Mouse (Mus musculus) lung, adult 2 months (tissue): ENCODE measurements around the gene Inip. TPM values are rescaled to one million over a fixed set of nuclear protein-coding genes. Genes with fewer than 3 reads are reported as not detected.

Source experiments
- DNase-seq: peaks from one replicate; pipeline ENCODE4 v3.0.0; 2022
- H3K4me1 ChIP-seq: fragments of 200-500 bp; 2 replicates; pipeline ENCODE4 v1.6.1; 2011; ENCODE audit warnings: low read length; ENCODE audit not compliant: control insufficient read depth, insufficient read depth
- H3K4me3 ChIP-seq: fragments of 200-500 bp; replicated peaks from 2 replicates; pipeline ENCODE3; 2011; ENCODE audit warnings: low read depth, mild to moderate bottlenecking, control low read depth, low read length; ENCODE audit errors: extremely low read depth
- CTCF ChIP-seq: fragments of 200-500 bp; IDR thresholded peaks from 2 replicates; pipeline ENCODE4 v1.5.1; 2011; ENCODE audit warnings: mild to moderate bottlenecking, low read length, control low read depth; ENCODE audit not compliant: insufficient read depth
- POLR2A ChIP-seq: fragments of 200-500 bp; IDR thresholded peaks from 2 replicates; pipeline ENCODE4 v1.6.1; 2011; ENCODE audit warnings: low read depth, mild to moderate bottlenecking, control low read depth, low read length, borderline replicate concordance; ENCODE audit errors: extremely low read depth
- WGBS: fragments of 180-500 bp; shearing (Covaris S2); methylation state at CpG from one replicate; pipeline ENCODE4 v1.1.7; 2018; 5-methylcytosine and 5-hydroxymethylcytosine counted together
- polyA plus RNA-seq: library from polyadenylated mRNA; depleted of rRNA; stranded (reverse); fragments of >200 nt; gene quantifications from 2 replicates; pipeline ENCODE4 v1.2.3, GENCODE M21; 2012; rRNA removed

Gene Inip
- 6.8 and 8.9 TPM in 2 replicates for polyA plus RNA-seq

DNA sequence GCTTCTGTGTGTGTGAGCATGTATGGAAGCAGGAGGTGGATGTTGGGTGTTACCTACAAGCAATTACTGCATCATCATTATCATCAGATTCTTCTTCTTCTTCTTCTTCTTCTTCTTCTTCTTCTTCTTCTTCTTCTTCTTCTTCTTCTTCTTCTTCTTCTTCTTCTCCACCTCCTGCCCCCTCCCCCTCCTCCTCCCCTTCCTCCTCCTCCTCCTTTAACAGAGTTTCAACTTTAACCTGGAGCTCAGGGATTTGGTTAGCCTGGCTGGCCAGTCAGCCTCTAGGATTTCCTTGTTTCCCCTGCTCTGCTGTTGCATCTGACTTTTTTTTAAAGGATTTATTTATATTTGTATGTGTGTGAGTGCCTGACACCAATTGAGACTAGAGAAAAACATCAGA lies at the start of gene Inip:
Inip (minus strand) TSS at position 101 of the 400 bp plus-strand sequence.
- DNase-seq: no peak
- Histone ChIP-seq H3K4me3 (no peak within 1 kb of the TSS), H3K4me1 (no peaks in the 10 kb centered on the region)
- TF ChIP-seq CTCF (no peak), POLR2A (no peak)

- WGBS: 46% methylated on average over 2 of the region's 2 CpGs
- TF ChIP-seq CTCF: peak; percentile 89
- TF ChIP-seq POLR2A: no peak
- Histone ChIP-seq H3K4me1 (peaks cover 5% of the 10 kb centered on the region), H3K4me3 (no peak overlapping the region)
- DNase-seq: peak; percentile 81
Observed at GRCm38 (mm10) chr4:59850181-59850580, 48.8 kb upstream of the Inip start.

DNA sequence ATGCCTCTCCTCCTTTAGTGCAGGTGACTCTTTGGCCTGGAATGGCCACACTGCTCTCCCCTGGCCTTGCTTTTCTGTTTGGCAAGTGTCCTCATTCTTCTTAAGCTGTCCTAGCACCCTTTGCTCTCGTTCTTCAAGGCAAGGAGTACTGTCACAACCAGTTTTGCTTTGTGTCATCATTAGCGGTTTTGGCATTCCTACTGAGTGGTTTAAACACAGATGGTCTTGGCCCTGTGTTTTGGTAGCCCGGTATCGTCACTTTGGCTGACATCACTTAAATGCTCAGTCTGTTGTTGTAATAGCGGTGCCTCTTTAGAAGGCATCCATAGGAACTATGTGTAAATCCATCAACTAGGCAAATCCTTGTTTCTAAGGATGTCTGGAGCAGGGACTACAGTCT lies 46.1 kb upstream of the Inip start:
- Histone ChIP-seq H3K4me3 (no peak overlapping the region), H3K4me1 (peaks cover 5% of the 10 kb centered on the region)
- no peak for DNase-seq
- 74% methylated on average over 5 of the region's 5 CpGs for WGBS
- TF ChIP-seq CTCF (no peak), POLR2A (no peak)

DNA sequence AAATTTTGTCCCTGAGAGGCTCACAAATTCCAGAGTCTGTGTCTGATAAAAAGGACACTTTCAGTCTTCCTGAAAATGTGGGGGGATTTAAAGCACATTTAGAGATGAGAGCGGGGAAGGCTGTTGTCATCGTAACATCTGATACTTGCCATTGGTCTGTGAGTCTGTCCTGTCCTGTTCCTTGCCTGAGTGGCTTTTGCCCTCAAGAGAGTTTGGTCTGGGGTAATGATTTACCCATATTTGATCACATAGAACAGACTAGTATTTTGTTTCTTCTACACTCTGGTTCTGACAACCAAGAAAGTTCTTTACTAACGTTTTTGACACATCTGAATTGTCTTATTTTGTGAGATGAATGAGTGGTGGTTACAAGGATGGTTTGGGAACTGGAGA lies 43.9 kb upstream of the Inip start:
- Histone ChIP-seq H3K4me1 (peaks cover 5% of the 10 kb centered on the region), H3K4me3 (no peak overlapping the region)
- no peak for DNase-seq
- WGBS: 63% methylated on average over 3 of the region's 3 CpGs
- no peak for TF ChIP-seq CTCF
- no peak for TF ChIP-seq POLR2A

DNA sequence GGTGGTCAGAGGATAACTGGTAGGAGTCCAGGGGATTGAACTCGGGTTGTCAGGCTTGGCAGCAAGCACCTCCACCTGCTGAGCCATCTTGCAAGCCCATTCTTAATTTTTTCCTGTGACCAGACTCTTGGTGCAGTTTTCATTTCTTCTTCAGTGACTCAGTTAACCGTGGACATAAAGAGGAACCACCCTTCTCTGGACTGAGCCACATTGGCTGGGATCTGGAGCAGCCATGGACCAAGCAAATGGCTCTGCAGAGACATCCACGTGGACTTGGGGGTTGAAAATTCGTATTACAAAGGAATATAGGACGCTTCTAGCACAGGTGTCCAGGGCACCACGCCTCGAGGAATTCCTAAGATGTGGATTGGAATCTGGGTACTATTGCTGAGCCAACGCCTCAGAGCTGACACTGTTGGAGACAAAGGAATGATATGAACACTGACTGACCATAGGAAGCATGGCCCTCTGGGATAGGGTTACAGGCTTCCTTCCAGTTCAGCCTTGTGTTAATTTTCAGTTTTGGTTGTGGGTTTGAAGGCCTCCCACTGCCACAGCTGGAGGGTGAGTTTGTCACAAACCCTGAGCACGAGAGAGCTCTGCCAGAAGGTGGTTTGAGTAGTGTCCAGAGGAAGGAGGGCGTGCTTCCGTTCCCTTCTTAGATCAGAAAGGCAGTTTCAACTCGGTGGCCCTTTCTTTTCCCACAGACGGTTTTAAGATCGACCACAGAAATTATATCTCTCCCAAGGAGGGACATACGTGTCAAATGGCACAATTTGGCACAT lies 43.3 kb upstream of the Inip start:
- WGBS: 64% methylated on average over 15 of the region's 15 CpGs
- H3K4me3 ChIP-seq: no peak overlapping the region
- DNase-seq: no peak
- peaks cover 5% of the 10 kb centered on the region for H3K4me1 ChIP-seq
- TF ChIP-seq POLR2A: no peak
- TF ChIP-seq CTCF: no peak

GRCm38 (mm10) chr4:59837659-59838058 lies 36.3 kb upstream of the Inip start:
- 34% methylated on average over 7 of the region's 7 CpGs for WGBS
- Histone ChIP-seq H3K4me1 (peaks cover 7% of the 10 kb centered on the region), H3K4me3 (no peak overlapping the region)
- peak; percentile 49 for DNase-seq
- TF ChIP-seq CTCF: no peak
- TF ChIP-seq POLR2A: no peak

DNA sequence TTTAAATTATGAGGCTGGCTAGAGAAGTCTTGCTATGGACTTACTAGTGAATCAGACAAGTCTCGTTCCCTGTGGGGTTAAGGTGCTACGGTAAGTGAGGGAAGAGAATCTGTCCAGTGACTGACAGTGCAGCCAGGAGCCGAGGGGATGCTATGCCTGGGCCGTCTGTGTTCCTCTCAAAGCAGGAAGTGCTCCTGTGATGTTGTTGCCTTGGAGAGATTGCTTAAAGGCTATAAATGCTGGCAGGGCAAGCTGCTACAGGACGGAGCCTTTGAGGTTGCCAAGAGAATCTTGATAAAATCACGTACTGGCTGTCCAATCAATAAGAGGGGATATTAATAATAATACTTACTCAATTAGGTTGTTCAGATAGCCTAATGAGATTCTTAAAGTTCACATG lies 31.4 kb upstream of the Inip start:
- H3K4me1 ChIP-seq: peaks cover 4% of the 10 kb centered on the region
- DNase-seq: no peak
- TF ChIP-seq POLR2A (no peak), CTCF (no peak)
- no peak overlapping the region for H3K4me3 ChIP-seq
- WGBS: 35% methylated on average over 6 of the region's 6 CpGs

GRCm38 (mm10) chr4:59831038-59831437 lies 29.6 kb upstream of the Inip start:
- Histone ChIP-seq H3K4me3 (no peak overlapping the region), H3K4me1 (no peaks in the 10 kb centered on the region)
- DNase-seq: no peak
- TF ChIP-seq CTCF (no peak), POLR2A (no peak)
- WGBS: 67% methylated on average over 5 of the region's 5 CpGs

- no peak for DNase-seq
- H3K4me3 ChIP-seq: no peak overlapping the region
- H3K4me1 ChIP-seq: peaks cover 1% of the 10 kb centered on the region; the same call in 1 of the 2 replicates
- TF ChIP-seq POLR2A: no peak
- TF ChIP-seq CTCF: no peak
- 67% methylated on average over 4 of the region's 4 CpGs for WGBS
Observed at GRCm38 (mm10) chr4:59829072-59829471, 27.7 kb upstream of the Inip start.

- Histone ChIP-seq H3K4me3 (no peak overlapping the region), H3K4me1 (peaks cover 5% of the 10 kb centered on the region; the same call in 1 of the 2 replicates)
- WGBS: 87% methylated on average over 5 of the region's 5 CpGs
- DNase-seq: no peak
- TF ChIP-seq CTCF (no peak), POLR2A (no peak)
Observed at GRCm38 (mm10) chr4:59826381-59826780, 25.0 kb upstream of the Inip start.

DNA sequence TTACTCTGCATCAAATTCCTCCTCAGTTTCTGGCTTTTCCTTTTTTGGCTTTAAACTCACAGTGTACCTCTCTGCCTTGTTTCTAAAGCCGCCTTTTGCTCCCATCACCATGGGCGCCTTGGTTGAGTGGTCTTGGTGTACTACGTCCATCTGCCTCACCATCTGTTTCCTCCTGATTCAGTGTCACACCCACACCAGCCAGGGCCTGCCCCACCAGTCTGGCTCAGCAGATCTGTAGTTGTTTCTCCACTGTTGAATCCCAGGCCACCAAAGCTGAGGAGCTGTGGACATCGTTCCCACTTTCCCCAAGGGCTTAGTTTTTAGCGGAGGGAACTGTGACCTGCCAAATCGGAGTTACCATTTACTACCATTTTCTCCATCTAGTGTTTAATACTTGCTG lies 24.2 kb upstream of the Inip start:
- TF ChIP-seq CTCF: no peak
- no peak for TF ChIP-seq POLR2A
- DNase-seq: no peak

More for the DNA sequence above, 24.2 kb upstream of the Inip start:
- 79% methylated on average over 6 of the region's 6 CpGs for WGBS
- H3K4me3 ChIP-seq: no peak overlapping the region
- peaks cover 5% of the 10 kb centered on the region; the same call in 1 of the 2 replicates for H3K4me1 ChIP-seq
